Mouse (Mus musculus): ENCODE measurements around the gene Dppa1.
"Not testable (repeated sequence)": the region's sequence is repeated elsewhere in the genome, so short reads cannot be mapped to it uniquely, and the experiment has no call there.

The Dppa1 gene

GRCm38 (mm10) chr11:46629211-46629795 lies at the start of gene Dppa1:
Gene Dppa1, minus strand, starts transcription at chr11:46629261.
- DNase-seq (ENCODE audit: low spot score in 2 of 2), result no peak

- DNase-seq (ENCODE audit: low spot score in 2 of 2), result no peak
These were observed 38.9 kb upstream of the Dppa1 start for GRCm38 (mm10) chr11:46667938-46668337.

GRCm38 (mm10) chr11:46667105-46667504 lies 38.0 kb upstream of the Dppa1 start:
- DNase-seq (ENCODE audit: low spot score in 2 of 2), result no peak

GRCm38 (mm10) chr11:46665599-46666522 lies 36.8 kb upstream of the Dppa1 start:
- peak; percentile 36 to 50 for DNase-seq (ENCODE audit: low spot score in 2 of 2)

GRCm38 (mm10) chr11:46663215-46663614 lies 34.2 kb upstream of the Dppa1 start:
- no peak for DNase-seq (ENCODE audit: low spot score in 2 of 2)

GRCm38 (mm10) chr11:46652476-46652875 lies 23.4 kb upstream of the Dppa1 start:
- DNase-seq (ENCODE audit: low spot score in 2 of 2), result no peak

GRCm38 (mm10) chr11:46649655-46650054 lies 20.6 kb upstream of the Dppa1 start:
- not testable (repeated sequence) for DNase-seq (ENCODE audit: low spot score in 2 of 2)

GRCm38 (mm10) chr11:46644824-46645223 lies 15.8 kb upstream of the Dppa1 start:
- DNase-seq (ENCODE audit: low spot score in 2 of 2), result no peak

GRCm38 (mm10) chr11:46636568-46636967 lies 7.5 kb upstream of the Dppa1 start:
- DNase-seq (ENCODE audit: low spot score in 2 of 2), result no peak

- DNase-seq (ENCODE audit: low spot score in 2 of 2), result not testable (repeated sequence)
These were observed 6.5 kb upstream of the Dppa1 start for GRCm38 (mm10) chr11:46635516-46635915.

- peak; percentile 52 to 69 for DNase-seq (ENCODE audit: low spot score in 2 of 2)
These were observed 2.6 kb upstream of the Dppa1 start for GRCm38 (mm10) chr11:46631635-46632034.

- peak in 1 of 2 experiments; percentile 43 for DNase-seq (ENCODE audit: low spot score in 2 of 2)
These were observed 8.5 kb downstream of the Dppa1 start for GRCm38 (mm10) chr11:46620414-46621168.

- DNase-seq (ENCODE audit: low spot score in 2 of 2), result peak in 1 of 2 experiments; percentile 35
These were observed 9.1 kb downstream of the Dppa1 start for GRCm38 (mm10) chr11:46619929-46620328.

GRCm38 (mm10) chr11:46592416-46592815 lies 36.6 kb downstream of the Dppa1 start:
- DNase-seq (ENCODE audit: low spot score in 2 of 2), result no peak

- no peak for DNase-seq (ENCODE audit: low spot score in 2 of 2)
These were observed 46.3 kb downstream of the Dppa1 start for GRCm38 (mm10) chr11:46582741-46583140.

- no peak for DNase-seq (ENCODE audit: low spot score in 2 of 2)
These were observed 48.6 kb downstream of the Dppa1 start for GRCm38 (mm10) chr11:46580428-46580827.

- no peak for DNase-seq (ENCODE audit: low spot score in 2 of 2)
These were observed 50.2 kb downstream of the Dppa1 start for GRCm38 (mm10) chr11:46578771-46579281.

GRCm38 (mm10) chr11:46571327-46571726 lies 57.7 kb downstream of the Dppa1 start, which contains the start of gene BC053393:
Gene BC053393, plus strand, starts transcription at chr11:46571536.
- peak in 1 of 2 experiments; percentile 31 for DNase-seq (ENCODE audit: low spot score in 2 of 2)

GRCm38 (mm10) chr11:46569107-46569506 lies 60.0 kb downstream of the Dppa1 start:
- DNase-seq (ENCODE audit: low spot score in 2 of 2), result no peak

- DNase-seq (ENCODE audit: low spot score in 2 of 2), result no peak
These were observed 63.1 kb downstream of the Dppa1 start for GRCm38 (mm10) chr11:46565967-46566366.

- DNase-seq (ENCODE audit: low spot score in 2 of 2), result no peak
These were observed 64.4 kb downstream of the Dppa1 start for GRCm38 (mm10) chr11:46564671-46565070.

GRCm38 (mm10) chr11:46561096-46561495 lies 68.0 kb downstream of the Dppa1 start:
- no peak for DNase-seq (ENCODE audit: low spot score in 2 of 2)

Measured in right cerebral cortex, postnatal 10 days (tissue).